Mouse (Mus musculus) forebrain, embryonic 10.5 days (tissue): ENCODE data around the gene Prss47. TPM values are rescaled to one million over a fixed set of nuclear protein-coding genes. Genes with fewer than 3 reads are reported as not detected.

Source experiments
- DNase-seq: peaks from one replicate; pipeline ENCODE4 v3.0.0-alpha.2; 2017; ENCODE audit warnings: low spot score; ENCODE audit errors: extremely low spot score
- H3K27ac ChIP-seq: fragments of 300-500 bp; sonication (generic); 2 replicates; pipeline ENCODE4 v1.5.1; 2016; ENCODE audit warnings: mild to moderate bottlenecking
- H3K27me3 ChIP-seq: fragments of 300-500 bp; sonication (generic); 2 replicates; pipeline ENCODE4 v1.6.1; 2016; ENCODE audit warnings: mild to moderate bottlenecking; ENCODE audit not compliant: poor library complexity, severe bottlenecking
- H3K36me3 ChIP-seq: fragments of 300-500 bp; sonication (generic); replicated peaks from 2 replicates; pipeline ENCODE4 v1.6.1; 2016; ENCODE audit warnings: mild to moderate bottlenecking, moderate library complexity
- H3K4me1 ChIP-seq: fragments of 300-500 bp; sonication (generic); 2 replicates; pipeline ENCODE4 v1.6.1; 2016
- H3K4me3 ChIP-seq: fragments of 300-500 bp; sonication (generic); 2 replicates; pipeline ENCODE4 v1.5.1; 2016; ENCODE audit warnings: mild to moderate bottlenecking, moderate library complexity
- H3K9me3 ChIP-seq: fragments of 300-500 bp; sonication (generic); 2 replicates; pipeline ENCODE4 v1.6.1; 2016; ENCODE audit warnings: mild to moderate bottlenecking, moderate library complexity
- whole genome bisulfite sequencing: fragments of 180-500 bp; shearing (Covaris S2); methylation state at CpG from one replicate; pipeline ENCODE4 v1.1.7; 2016; 5-methylcytosine and 5-hydroxymethylcytosine counted together
- polyA plus RNA-seq: library from polyadenylated mRNA; unstranded; fragments of >200 nt; fragmentation: Nextera tagmentation; extraction: Ambion mirVana; gene quantifications from 2 replicates; pipeline ENCODE4 v1.2.1, GENCODE M21; 2016

The Prss47 gene
- not detected in 2 replicates for polyA plus RNA-seq

DNA sequence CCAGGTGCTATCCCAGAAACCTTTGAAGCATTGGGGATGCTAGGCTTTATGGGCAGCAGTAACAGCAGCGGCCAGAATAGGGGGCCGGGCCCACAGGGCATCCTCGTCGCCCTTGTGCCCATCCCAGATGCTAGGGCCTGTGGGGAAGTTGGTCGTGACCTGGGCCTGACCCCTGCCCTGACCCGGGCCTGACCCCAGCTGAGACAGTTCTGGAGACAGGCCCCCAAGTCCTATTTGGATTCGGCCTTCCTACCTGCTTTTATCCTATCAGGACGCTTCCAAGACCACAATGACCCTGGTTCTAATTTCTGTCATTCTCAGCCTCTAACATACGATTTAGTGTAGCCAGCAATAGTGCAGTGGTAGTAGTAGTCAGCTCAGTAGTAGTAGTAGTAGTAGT, at the start of gene Prss47:
Gene Prss47, minus strand, starts transcription at position 101 of the 400 bp plus-strand sequence.
- H3K9me3 ChIP-seq, result peaks cover 11% of the 10 kb centered on the region; the same call in 1 of the 2 replicates

DNA sequence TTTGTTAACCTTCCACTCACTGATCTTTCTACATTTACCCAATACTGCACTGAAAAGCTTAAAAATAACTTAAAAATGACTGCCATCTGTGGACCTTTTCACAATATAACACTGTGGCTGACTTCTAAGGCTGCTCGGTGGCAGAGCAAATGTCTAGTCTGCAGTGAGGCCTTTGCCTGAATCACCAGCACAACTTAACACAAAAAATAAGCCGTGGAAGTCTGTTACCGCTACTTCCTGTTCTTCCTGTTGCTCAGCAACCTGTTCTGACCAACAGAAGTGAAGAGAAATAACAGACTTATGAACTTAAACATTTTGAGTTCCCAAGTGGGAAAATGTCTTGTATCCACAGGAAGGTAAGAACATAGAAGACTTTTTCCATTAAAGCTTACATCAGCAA, 48.7 kb upstream of the Prss47 start:
- no peaks in the 10 kb centered on the region for H3K4me1 ChIP-seq
- no peak for DNase-seq
- no peak overlapping the region for H3K27ac ChIP-seq
- 92% methylated on average over 3 of the region's 3 CpGs for WGBS
- no peak overlapping the region for H3K4me3 ChIP-seq
- peaks cover 66% of the 10 kb centered on the region for H3K9me3 ChIP-seq
- H3K36me3 ChIP-seq, result peaks cover 27% of the 10 kb centered on the region
- H3K27me3 ChIP-seq, result no peaks in the 10 kb centered on the region

More for the DNA sequence above, at the start of gene Prss47:
- Histone ChIP-seq H3K36me3 (no peaks in the 10 kb centered on the region), H3K27ac (no peak within 1 kb of the TSS), H3K4me1 (no peaks in the 10 kb centered on the region), H3K4me3 (no peak within 1 kb of the TSS), H3K27me3 (no peaks in the 10 kb centered on the region)
- 91% methylated on average over 9 of the region's 9 CpGs for WGBS
- DNase-seq, result no peak

DNA sequence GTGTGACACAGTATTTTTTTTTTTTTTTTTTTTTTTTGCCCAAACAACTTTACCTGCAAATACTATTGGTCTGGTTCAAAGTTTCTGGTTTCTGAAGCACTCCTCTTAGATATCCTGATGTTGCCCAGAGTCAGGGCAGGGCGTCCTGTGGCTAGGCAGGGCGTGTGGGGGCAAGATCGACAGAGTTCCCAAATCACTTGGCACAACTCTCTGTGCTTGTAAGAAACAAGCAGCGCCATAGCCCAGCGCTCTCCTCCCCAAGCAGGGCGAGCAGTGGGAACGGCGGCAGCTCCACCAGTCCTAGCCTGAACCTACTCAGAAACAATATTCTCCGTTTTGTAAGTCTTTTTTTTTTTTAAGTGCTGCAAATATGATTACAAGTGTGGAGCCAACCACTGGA, 48.1 kb upstream of the Prss47 start:
- peaks cover 28% of the 10 kb centered on the region for H3K36me3 ChIP-seq
- no peaks in the 10 kb centered on the region for H3K27me3 ChIP-seq
- no peak overlapping the region for H3K27ac ChIP-seq
- peaks cover 60% of the 10 kb centered on the region for H3K9me3 ChIP-seq
- 94% methylated on average over 9 of the region's 9 CpGs for WGBS
- no peak for DNase-seq
- H3K4me3 ChIP-seq, result no peak overlapping the region
- H3K4me1 ChIP-seq, result no peaks in the 10 kb centered on the region

DNA sequence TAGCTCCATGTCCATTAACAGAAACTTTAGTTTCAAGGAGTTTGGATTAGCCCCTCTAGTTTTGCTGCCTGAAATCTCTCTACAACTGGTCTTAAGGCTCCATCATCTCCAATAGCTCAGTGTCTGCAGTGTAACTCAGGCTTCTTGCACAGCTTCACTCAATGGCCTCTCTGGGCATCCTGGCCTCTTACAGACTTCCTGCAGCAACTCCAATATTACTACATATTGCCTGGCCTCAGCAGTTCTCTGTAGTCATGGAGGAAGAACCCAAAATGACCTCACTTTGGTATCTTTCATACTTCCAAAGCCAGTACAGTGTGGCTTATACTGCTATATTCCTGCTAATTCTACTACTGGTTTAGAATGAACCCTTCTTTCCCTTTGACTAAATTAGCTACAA, 44.5 kb upstream of the Prss47 start:
- Histone ChIP-seq H3K27me3 (no peaks in the 10 kb centered on the region), H3K9me3 (peaks cover 24% of the 10 kb centered on the region), H3K4me1 (no peaks in the 10 kb centered on the region), H3K4me3 (no peak overlapping the region), H3K36me3 (peaks cover 52% of the 10 kb centered on the region), H3K27ac (no peak overlapping the region)
- no peak for DNase-seq

DNA sequence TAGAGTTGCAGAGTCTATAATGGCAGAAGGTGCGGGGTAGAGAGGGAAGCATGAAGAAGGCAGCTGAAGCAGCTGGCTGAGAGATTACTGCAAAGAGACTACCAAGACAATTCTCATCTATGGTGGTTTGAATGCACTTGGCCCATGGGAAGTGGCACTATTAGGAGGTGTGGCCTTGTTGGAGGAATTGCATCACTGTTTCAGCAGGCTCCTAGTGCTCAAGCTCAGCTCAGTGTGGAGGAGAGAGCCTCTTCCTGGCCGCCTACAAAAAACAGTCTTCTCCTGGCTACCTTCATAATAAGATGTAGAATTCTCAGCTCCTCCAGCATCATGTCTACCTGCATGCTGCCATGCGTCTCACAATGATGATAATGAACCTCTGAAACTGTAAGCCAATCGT, 43.4 kb upstream of the Prss47 start:
- Histone ChIP-seq H3K27me3 (no peaks in the 10 kb centered on the region), H3K27ac (no peak overlapping the region), H3K4me3 (no peak overlapping the region), H3K36me3 (peaks cover 63% of the 10 kb centered on the region), H3K9me3 (peaks cover 16% of the 10 kb centered on the region), H3K4me1 (no peaks in the 10 kb centered on the region)
- 92% methylated on average over 4 of the region's 4 CpGs for WGBS
- DNase-seq, result no peak

DNA sequence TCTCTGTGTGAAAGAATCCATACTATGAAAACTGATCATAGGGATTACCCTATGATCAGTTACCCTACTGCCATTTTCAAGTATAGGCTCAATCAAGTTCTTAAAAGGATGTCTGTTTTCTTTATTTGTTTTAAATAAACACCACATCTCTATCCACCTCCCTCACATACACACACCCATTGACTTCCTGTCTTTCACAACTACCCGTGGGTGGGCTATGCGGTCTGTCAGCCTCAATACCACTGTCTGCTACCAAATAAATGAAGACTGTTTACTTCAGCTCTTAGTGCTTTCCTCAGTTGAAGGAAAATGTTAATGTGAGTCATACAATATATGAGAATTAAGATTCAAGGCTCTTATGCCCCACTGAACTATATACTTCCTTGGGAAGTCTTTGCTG, 17.4 kb upstream of the Prss47 start:
- DNase-seq, result no peak
- WGBS, result 91% methylated on average over 2 of the region's 2 CpGs
- no peak overlapping the region for H3K4me3 ChIP-seq
- no peaks in the 10 kb centered on the region for H3K4me1 ChIP-seq
- no peak overlapping the region for H3K27ac ChIP-seq
- H3K36me3 ChIP-seq, result peaks cover 63% of the 10 kb centered on the region
- no peaks in the 10 kb centered on the region for H3K27me3 ChIP-seq
- H3K9me3 ChIP-seq, result no peaks in the 10 kb centered on the region

DNA sequence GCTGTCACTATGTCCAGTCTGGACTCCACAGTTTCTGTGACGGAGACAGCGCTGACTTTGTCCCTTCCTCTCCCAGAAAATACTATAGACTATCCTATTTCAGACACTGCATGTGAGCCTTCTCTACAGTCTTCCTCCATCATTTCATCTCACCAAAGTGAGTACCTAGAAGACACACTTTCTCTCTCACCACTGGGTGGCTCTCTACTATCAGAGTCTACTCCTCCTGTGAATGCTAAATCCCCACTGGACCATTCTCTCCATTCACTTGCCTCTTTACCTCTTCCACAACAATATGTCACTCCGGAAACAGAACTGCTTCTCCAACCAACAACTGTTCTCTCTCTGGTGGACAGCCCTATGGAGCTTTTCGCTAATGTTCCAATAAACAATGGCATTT, 17.5 kb downstream of the Prss47 start:
- Histone ChIP-seq H3K36me3 (no peaks in the 10 kb centered on the region), H3K27me3 (no peaks in the 10 kb centered on the region), H3K27ac (no peak overlapping the region), H3K4me1 (no peaks in the 10 kb centered on the region), H3K9me3 (no peaks in the 10 kb centered on the region), H3K4me3 (no peak overlapping the region)
- 66% methylated on average over 4 of the region's 4 CpGs for WGBS
- DNase-seq, result no peak

DNA sequence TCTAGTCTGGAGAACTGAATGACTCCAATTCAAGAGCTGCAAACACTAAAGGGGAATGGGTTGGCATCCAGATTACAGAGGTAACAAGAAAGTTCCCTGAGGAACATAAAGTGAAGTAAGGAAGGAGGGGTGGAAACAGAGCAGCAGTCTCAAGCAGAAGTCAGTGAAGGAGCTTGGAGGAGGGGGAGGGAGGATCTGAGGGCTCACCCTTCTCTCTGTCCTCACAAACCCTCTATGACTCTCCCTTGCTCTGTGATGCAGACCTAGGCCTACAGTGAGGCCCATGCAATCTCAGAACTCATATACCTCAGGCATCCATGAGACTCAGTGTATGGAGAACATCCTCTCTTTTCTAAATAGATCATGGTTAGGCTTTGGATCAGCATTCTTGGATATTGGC, 19.8 kb downstream of the Prss47 start, which contains the start of gene Spata31d1c:
Gene Spata31d1c, plus strand, starts transcription at position 301 of the 400 bp plus-strand sequence.
- H3K4me1 ChIP-seq, result no peaks in the 10 kb centered on the region
- DNase-seq, result no peak
- no peaks in the 10 kb centered on the region for H3K9me3 ChIP-seq
- no peak within 1 kb of the TSS for H3K4me3 ChIP-seq
- no peak within 1 kb of the TSS for H3K27ac ChIP-seq
- no peaks in the 10 kb centered on the region for H3K36me3 ChIP-seq
- H3K27me3 ChIP-seq, result no peaks in the 10 kb centered on the region

DNA sequence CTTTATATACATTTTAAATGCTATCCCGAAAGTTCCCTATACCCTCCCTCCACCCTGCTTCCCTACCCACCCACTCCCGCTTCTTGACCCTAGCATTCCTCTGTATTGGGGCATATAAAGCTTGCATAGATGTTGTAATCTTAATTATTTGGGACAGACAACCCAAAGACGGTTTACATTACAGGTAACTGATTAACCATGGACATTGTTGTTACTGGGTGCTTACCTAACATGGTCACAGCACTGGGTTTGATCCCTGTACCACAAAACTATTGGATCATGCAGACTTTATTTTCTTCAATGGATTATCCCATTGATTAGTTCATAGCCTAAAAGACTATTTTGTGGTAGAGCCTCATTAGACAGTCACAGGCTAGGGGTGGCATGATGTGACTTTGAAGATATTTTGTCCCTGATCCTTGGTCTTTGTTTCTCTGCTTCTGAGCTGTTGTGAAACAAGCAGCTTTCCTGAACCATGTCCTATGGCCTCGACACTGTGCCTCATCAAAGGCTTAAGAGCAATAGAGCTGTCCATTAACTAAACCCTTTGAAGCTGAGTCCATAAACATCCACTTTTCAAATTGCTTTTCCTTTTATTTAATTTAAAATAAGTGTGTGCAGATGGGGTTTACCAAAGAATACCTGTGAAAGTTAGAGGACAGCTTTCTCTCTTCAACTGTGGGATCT, 41.4 kb downstream of the Prss47 start:
- Histone ChIP-seq H3K36me3 (no peaks in the 10 kb centered on the region), H3K27ac (no peak overlapping the region), H3K9me3 (no peaks in the 10 kb centered on the region), H3K27me3 (no peaks in the 10 kb centered on the region), H3K4me3 (no peak overlapping the region), H3K4me1 (no peaks in the 10 kb centered on the region)
- no peak for DNase-seq
- 64% methylated on average over 4 of the region's 4 CpGs for WGBS

DNA sequence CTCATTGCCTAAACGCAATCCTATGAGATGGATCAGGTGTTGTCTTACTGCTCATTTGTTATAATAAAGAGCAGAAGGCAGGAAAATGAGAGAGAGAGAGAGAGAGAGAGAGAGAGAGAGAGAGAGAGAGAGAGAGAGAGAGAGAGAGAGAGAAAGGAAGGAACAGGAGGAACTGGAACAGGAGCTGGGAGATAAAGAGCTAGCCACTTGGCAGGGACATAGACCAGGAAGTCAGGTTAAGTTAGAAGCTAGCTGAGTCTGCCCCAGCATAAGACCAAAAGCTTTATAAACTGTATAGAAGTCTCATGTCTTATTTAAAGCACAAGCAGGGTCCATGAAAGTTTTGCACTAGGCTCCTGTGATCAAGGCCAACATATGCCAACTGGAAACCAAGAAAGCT, 44.6 kb downstream of the Prss47 start:
- Histone ChIP-seq H3K4me1 (no peaks in the 10 kb centered on the region), H3K36me3 (no peaks in the 10 kb centered on the region), H3K27me3 (no peaks in the 10 kb centered on the region), H3K27ac (no peak overlapping the region), H3K9me3 (no peaks in the 10 kb centered on the region), H3K4me3 (no peak overlapping the region)
- no peak for DNase-seq
- 62% methylated on average over 1 of the region's 1 CpGs for WGBS

DNA sequence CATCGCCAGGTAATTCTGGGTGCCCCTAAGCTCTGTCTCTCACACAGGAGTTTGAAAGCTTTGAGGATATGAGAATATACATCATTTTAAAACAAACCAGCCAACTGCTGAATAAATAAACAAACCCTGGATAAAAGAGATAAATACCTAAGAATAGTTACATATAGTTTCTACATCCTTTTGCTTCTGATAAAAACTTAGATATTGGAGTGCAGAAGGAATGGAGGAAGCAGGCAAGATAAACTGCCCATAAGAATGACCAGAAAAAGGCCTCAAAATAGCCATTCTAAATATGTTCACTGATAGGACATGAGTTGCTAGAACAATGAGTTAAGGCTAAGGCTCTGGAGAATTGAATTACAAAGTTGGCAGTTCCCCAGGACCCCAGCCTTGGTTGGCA, 45.8 kb downstream of the Prss47 start:
- no peaks in the 10 kb centered on the region for H3K4me1 ChIP-seq
- H3K4me3 ChIP-seq, result no peak overlapping the region
- no peaks in the 10 kb centered on the region for H3K27me3 ChIP-seq
- no peak overlapping the region for H3K27ac ChIP-seq
- no peaks in the 10 kb centered on the region for H3K9me3 ChIP-seq
- H3K36me3 ChIP-seq, result no peaks in the 10 kb centered on the region
- WGBS, result 89% methylated on average over 1 of the region's 1 CpGs
- DNase-seq, result no peak

DNA sequence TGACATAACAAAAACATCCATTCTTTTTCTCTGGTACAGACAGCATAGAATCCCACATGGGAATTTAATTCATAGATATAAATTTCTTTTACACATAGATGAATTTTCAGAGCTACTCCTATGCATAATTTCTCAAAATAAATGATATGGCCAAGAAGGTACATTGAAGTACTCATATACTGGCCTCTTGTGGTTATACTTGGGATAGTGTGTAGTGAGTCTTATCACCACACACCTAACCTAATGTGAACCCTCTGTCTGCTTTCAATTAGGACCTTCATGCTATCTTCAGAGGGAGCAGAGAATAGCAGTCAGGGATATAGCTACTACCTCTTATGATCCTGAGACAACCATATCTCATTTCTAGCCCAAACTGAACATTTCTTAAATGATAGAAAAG, 47.1 kb downstream of the Prss47 start:
- Histone ChIP-seq H3K9me3 (no peaks in the 10 kb centered on the region), H3K27ac (no peak overlapping the region), H3K4me3 (no peak overlapping the region), H3K4me1 (no peaks in the 10 kb centered on the region), H3K36me3 (no peaks in the 10 kb centered on the region), H3K27me3 (no peaks in the 10 kb centered on the region)
- no peak for DNase-seq
